Mouse (Mus musculus) stomach, postnatal 0 days (tissue): ENCODE data around the gene Asxl1. TPM values are rescaled to one million over a fixed set of nuclear protein-coding genes. Genes with fewer than 3 reads are reported as not detected.

ENCODE experiments used
- ATAC-seq: fragments of 200-750 bp; cut with Nextera tagmentation; 2 replicates; pipeline ENCODE4 v1.8.0; 2017; ENCODE audit not compliant: low FRiP score, low TSS enrichment
- DNase-seq: peaks from one replicate; pipeline ENCODE4 v3.0.0-alpha.2; 2016; ENCODE audit warnings: low spot score
- H3K27ac ChIP-seq: fragments of 300-500 bp; sonication (generic); replicated peaks from 2 replicates; pipeline ENCODE4 v1.5.1; 2014; ENCODE audit warnings: mild to moderate bottlenecking, control low read depth
- H3K27me3 ChIP-seq: fragments of 300-500 bp; sonication (generic); 2 replicates; pipeline ENCODE4 v1.6.1; 2014; ENCODE audit warnings: low read length; ENCODE audit not compliant: control insufficient read depth, insufficient read depth
- H3K36me3 ChIP-seq: fragments of 300-500 bp; sonication (generic); 2 replicates; pipeline ENCODE4 v1.6.1; 2014; ENCODE audit warnings: low read length, mixed read lengths; ENCODE audit not compliant: control insufficient read depth, insufficient read depth
- H3K4me1 ChIP-seq: fragments of 300-500 bp; sonication (generic); replicated peaks from 2 replicates; pipeline ENCODE4 v1.6.1; 2014; ENCODE audit warnings: antibody characterized with exemption; ENCODE audit not compliant: control insufficient read depth, insufficient read depth
- H3K4me2 ChIP-seq: fragments of 300-500 bp; sonication (generic); replicated peaks from 2 replicates; pipeline ENCODE4 v1.6.1; 2014; ENCODE audit warnings: low read depth, mild to moderate bottlenecking, control low read depth, moderate library complexity
- H3K4me3 ChIP-seq: fragments of 300-500 bp; sonication (generic); 2 replicates; pipeline ENCODE4 v1.5.1; 2014; ENCODE audit warnings: low read depth, low read length, control low read depth
- H3K9ac ChIP-seq: fragments of 300-500 bp; sonication (generic); 2 replicates; pipeline ENCODE4 v1.6.1; 2014; ENCODE audit warnings: mild to moderate bottlenecking, low read length, control low read depth, mixed read lengths
- H3K9me3 ChIP-seq: fragments of 300-500 bp; sonication (generic); 2 replicates; pipeline ENCODE4 v1.6.1; 2016; ENCODE audit warnings: low read length; ENCODE audit not compliant: control insufficient read depth
- CTCF ChIP-seq: IDR thresholded peaks from 2 replicates; pipeline ENCODE4 v1.5.1; 2016; ENCODE audit warnings: antibody characterized with exemption, low read depth, mild to moderate bottlenecking, moderate library complexity
- EP300 ChIP-seq: optimal IDR thresholded peaks from 2 replicates; pipeline ENCODE3; 2016; ENCODE audit warnings: antibody characterized with exemption
- WGBS: fragments of 180-500 bp; shearing (Covaris S2); extraction: QIAGEN DNeasy Blood & Tissue Kit; methylation state at CpG from one replicate; pipeline ENCODE4 v1.1.7; 2014; 5-methylcytosine and 5-hydroxymethylcytosine counted together
- polyA plus RNA-seq: library from polyadenylated mRNA; unstranded; fragments of >200 nt; fragmentation: Nextera tagmentation; extraction: Ambion mirVana; gene quantifications from 2 replicates; pipeline ENCODE4 v1.2.1, GENCODE M21; 2015

Asxl1 gene
- polyA plus RNA-seq, 1 experiment from 2014 or later = 5.9 TPM

GRCm38 (mm10) chr2:153346221-153347182 lies 873 bp downstream of the Asxl1 start:
- peak overlapping the region; percentile 75 for H3K4me2 ChIP-seq
- no peaks in the 10 kb centered on the region for H3K36me3 ChIP-seq
- TF ChIP-seq EP300 = no peak
- peak overlapping the region; percentile 96 for H3K9ac ChIP-seq
- no peaks in the 10 kb centered on the region; the same call in 1 of the 2 replicates for H3K4me1 ChIP-seq
- H3K27me3 ChIP-seq = no peaks in the 10 kb centered on the region
- peak overlapping the region; percentile 92 for H3K4me3 ChIP-seq
- peak; percentile 44 for ATAC-seq
- DNase-seq = peak; percentile 75
- 2% methylated on average over 44 of the region's 76 CpGs for WGBS
- peak overlapping the region; percentile 99 for H3K27ac ChIP-seq
- H3K9me3 ChIP-seq = no peaks in the 10 kb centered on the region

GRCm38 (mm10) chr2:153347183-153347781 lies 1.7 kb downstream of the Asxl1 start:
- 2% methylated on average over 9 of the region's 9 CpGs for WGBS
- H3K27me3 ChIP-seq = no peaks in the 10 kb centered on the region

DNA sequence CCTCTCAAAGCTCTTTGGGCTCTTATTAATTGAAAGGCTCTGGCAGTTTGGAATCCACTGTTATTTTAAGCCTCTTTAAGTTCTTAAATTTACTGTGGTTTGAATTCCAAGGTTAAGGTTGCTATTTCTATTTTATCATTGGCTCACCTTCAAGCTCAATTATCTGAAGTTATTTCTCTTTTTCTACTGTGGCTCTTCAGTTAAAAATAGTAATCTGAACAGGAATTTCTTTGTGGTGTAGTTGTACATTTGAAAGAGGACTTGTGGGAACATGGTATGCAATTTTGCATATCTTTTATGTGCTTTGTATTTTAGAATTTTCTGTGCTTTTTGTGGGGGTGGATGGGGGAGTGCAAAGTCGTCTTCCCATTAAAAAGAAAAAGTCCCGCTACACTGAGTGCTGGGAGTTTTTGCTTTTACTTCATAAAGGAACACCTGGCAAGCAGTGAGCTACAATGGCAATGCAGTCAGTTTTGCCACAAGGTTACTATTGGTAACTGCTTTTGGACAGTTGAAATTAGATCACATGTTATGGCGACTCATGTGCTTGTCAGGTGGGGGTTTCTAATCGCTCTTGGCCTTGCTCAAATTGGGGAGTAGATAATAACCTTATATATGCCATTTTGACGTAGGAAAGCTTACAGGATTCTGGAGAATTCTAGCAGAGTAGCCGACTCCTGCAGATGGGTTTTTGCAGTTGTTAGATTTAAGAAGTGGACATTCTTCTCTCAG lies 2.6 kb downstream of the Asxl1 start:
- no peak for TF ChIP-seq EP300
- no peak for TF ChIP-seq CTCF
- Histone ChIP-seq H3K9me3 (no peaks in the 10 kb centered on the region), H3K27ac (no peak overlapping the region), H3K36me3 (no peaks in the 10 kb centered on the region), H3K4me2 (0 out of 2 replicates have a peak overlapping the region, but pooled peaks have one; percentile 14), H3K27me3 (no peaks in the 10 kb centered on the region), H3K9ac (no peak overlapping the region), H3K4me3 (no peak overlapping the region; the same call in 1 of the 2 replicates), H3K4me1 (no peaks in the 10 kb centered on the region; the same call in 1 of the 2 replicates)
- ATAC-seq (no peak), DNase-seq (no peak)
- WGBS = 43% methylated on average over 6 of the region's 6 CpGs

More at GRCm38 (mm10) chr2:153347183-153347781, 1.7 kb downstream of the Asxl1 start:
- no peak for DNase-seq
- ATAC-seq = no peak
- H3K4me1 ChIP-seq = no peaks in the 10 kb centered on the region; the same call in 1 of the 2 replicates
- H3K36me3 ChIP-seq = no peaks in the 10 kb centered on the region
- H3K9ac ChIP-seq = peak overlapping the region; percentile 96
- H3K4me2 ChIP-seq = peak overlapping the region; percentile 75
- TF ChIP-seq CTCF (no peak), EP300 (no peak)
- peak overlapping the region; percentile 99 for H3K27ac ChIP-seq
- no peaks in the 10 kb centered on the region for H3K9me3 ChIP-seq
- peak overlapping the region; percentile 92 for H3K4me3 ChIP-seq

- Histone ChIP-seq H3K4me3 (no peak overlapping the region), H3K9ac (peak overlapping the region; percentile 23; the same call in 1 of the 2 replicates), H3K27me3 (no peaks in the 10 kb centered on the region), H3K4me2 (0 out of 2 replicates have a peak overlapping the region, but pooled peaks have one; percentile 3), H3K36me3 (0 out of 2 replicates have a peak, but pooled peaks cover 3% of the 10 kb centered on the region), H3K4me1 (no peaks in the 10 kb centered on the region; the same call in 1 of the 2 replicates), H3K9me3 (no peaks in the 10 kb centered on the region), H3K27ac (peak overlapping the region; percentile 56)
- 19% methylated on average over 6 of the region's 6 CpGs for WGBS
- ATAC-seq = peak; percentile 35; the same call in 1 of the 2 replicates
- DNase-seq = peak; percentile 40
- TF ChIP-seq CTCF (no peak), EP300 (no peak)
Measured at GRCm38 (mm10) chr2:153350552-153351181, 5.0 kb downstream of the Asxl1 start.

DNA sequence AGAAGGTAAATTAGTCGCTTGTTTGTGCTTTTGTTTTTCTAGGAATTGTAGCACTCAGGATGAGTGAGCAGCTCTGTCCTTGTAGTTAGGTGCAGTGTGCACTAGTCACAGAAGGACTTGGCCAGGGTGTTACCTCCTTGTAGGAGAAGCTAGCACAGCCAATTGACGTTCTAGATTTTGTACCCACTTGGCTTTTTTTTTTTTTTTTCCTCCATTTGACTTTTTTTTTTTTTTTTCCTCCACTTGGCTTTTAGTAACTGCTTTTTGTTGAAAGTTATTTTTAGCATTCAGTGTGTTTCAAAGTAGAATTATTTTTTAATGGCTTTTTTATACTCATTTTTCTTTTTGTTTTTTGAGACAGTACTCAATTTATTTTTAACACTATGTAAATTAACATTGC lies 9.0 kb downstream of the Asxl1 start:
- WGBS = 81% methylated on average over 2 of the region's 2 CpGs
- H3K36me3 ChIP-seq = peaks cover 8% of the 10 kb centered on the region
- no peak for ATAC-seq

More for the DNA sequence above, 9.0 kb downstream of the Asxl1 start:
- Histone ChIP-seq H3K27me3 (no peaks in the 10 kb centered on the region), H3K4me3 (no peak overlapping the region), H3K9me3 (no peaks in the 10 kb centered on the region), H3K27ac (no peak overlapping the region), H3K9ac (no peak overlapping the region), H3K4me2 (no peak overlapping the region), H3K4me1 (no peaks in the 10 kb centered on the region)
- TF ChIP-seq CTCF = no peak
- TF ChIP-seq EP300 = no peak
- no peak for DNase-seq
